Mouse (Mus musculus) hindbrain, embryonic 11.5 days (tissue): ENCODE measurements at regions not wholly inside any gene's neighbourhood (a gene's known extent, or its start where the extent isn't known, plus 50 kb on each side); places are given as distances from the start of the nearest gene placed in this dataset.

Experiments used
- ATAC-seq: fragments of 200-750 bp; cut with Nextera tagmentation; 2 replicates; pipeline ENCODE4 v1.8.0; 2017; ENCODE audit warnings: mild to moderate bottlenecking, moderate TSS enrichment, moderate library complexity; ENCODE audit not compliant: low FRiP score
- DNase-seq: peaks from one replicate; pipeline ENCODE4 v3.0.0-alpha.2; 2015; ENCODE audit warnings: low spot score
- H3K27ac ChIP-seq: fragments of 300-500 bp; sonication (generic); 2 replicates; pipeline ENCODE4 v1.5.1; 2014; ENCODE audit warnings: mild to moderate bottlenecking, low read depth, low read length
- H3K27me3 ChIP-seq: fragments of 300-500 bp; sonication (generic); 2 replicates; pipeline ENCODE4 v1.6.1; 2014; ENCODE audit warnings: mild to moderate bottlenecking, low read length, moderate library complexity, mixed read lengths; ENCODE audit not compliant: control insufficient read depth, insufficient read depth
- H3K36me3 ChIP-seq: fragments of 300-500 bp; sonication (generic); 2 replicates; pipeline ENCODE4 v1.6.1; 2014; ENCODE audit warnings: mild to moderate bottlenecking, low read length, moderate library complexity, mixed read lengths; ENCODE audit not compliant: control insufficient read depth, insufficient read depth
- H3K4me1 ChIP-seq: fragments of 300-500 bp; sonication (generic); replicated peaks from 2 replicates; pipeline ENCODE4 v1.6.1; 2014; ENCODE audit warnings: low read length, mixed read lengths; ENCODE audit not compliant: control insufficient read depth, insufficient read depth
- H3K4me2 ChIP-seq: fragments of 300-500 bp; sonication (generic); replicated peaks from 2 replicates; pipeline ENCODE4 v1.6.1; 2014; ENCODE audit warnings: mild to moderate bottlenecking, low read depth, low read length
- H3K4me3 ChIP-seq: fragments of 300-500 bp; sonication (generic); 2 replicates; pipeline ENCODE4 v1.5.1; 2014; ENCODE audit warnings: low read depth, low read length
- H3K9ac ChIP-seq: fragments of 300-500 bp; sonication (generic); 2 replicates; pipeline ENCODE4 v1.6.1; 2014; ENCODE audit warnings: low read depth, low read length
- H3K9me3 ChIP-seq: fragments of 300-500 bp; sonication (generic); 2 replicates; pipeline ENCODE4 v1.6.1; 2016; ENCODE audit warnings: low read length; ENCODE audit not compliant: control insufficient read depth
- WGBS: fragments of 180-500 bp; shearing (Covaris S2); extraction: QIAGEN DNeasy Blood & Tissue Kit; methylation state at CpG from one replicate; pipeline ENCODE4 v1.1.7; 2014; 5-methylcytosine and 5-hydroxymethylcytosine counted together

- Histone ChIP-seq H3K4me2 (no peak overlapping the region), H3K27ac (no peak overlapping the region), H3K27me3 (peaks cover 6% of the 10 kb centered on the region; the same call in 1 of the 2 replicates), H3K4me3 (no peak overlapping the region), H3K9me3 (no peaks in the 10 kb centered on the region), H3K9ac (no peak overlapping the region), H3K36me3 (no peaks in the 10 kb centered on the region), H3K4me1 (peaks cover 7% of the 10 kb centered on the region)
- DNase-seq: no peak
- ATAC-seq: no peak
- WGBS: 64% methylated on average over 6 of the region's 6 CpGs
These were observed 143.9 kb upstream of the Tle3 start for GRCm38 (mm10) chr9:61228230-61228631.

- peaks cover 7% of the 10 kb centered on the region for H3K4me1 ChIP-seq
- DNase-seq (no peak), ATAC-seq (no peak)
- H3K36me3 ChIP-seq: no peaks in the 10 kb centered on the region
- H3K27ac ChIP-seq: no peak overlapping the region
- H3K27me3 ChIP-seq: peaks cover 8% of the 10 kb centered on the region; the same call in 1 of the 2 replicates
- H3K9me3 ChIP-seq: no peaks in the 10 kb centered on the region
- no peak overlapping the region for H3K4me2 ChIP-seq
- no peak overlapping the region for H3K9ac ChIP-seq
- H3K4me3 ChIP-seq: no peak overlapping the region
- 76% methylated on average over 4 of the region's 4 CpGs for WGBS
These were observed 141.9 kb upstream of the Tle3 start for GRCm38 (mm10) chr9:61230306-61230705.

GRCm38 (mm10) chr9:61232630-61233029 is 139.5 kb upstream of the Tle3 start:
- Histone ChIP-seq H3K4me2 (no peak overlapping the region), H3K4me3 (no peak overlapping the region), H3K9ac (no peak overlapping the region), H3K36me3 (no peaks in the 10 kb centered on the region), H3K4me1 (peaks cover 11% of the 10 kb centered on the region), H3K27ac (no peak overlapping the region), H3K27me3 (peaks cover 8% of the 10 kb centered on the region; the same call in 1 of the 2 replicates), H3K9me3 (no peaks in the 10 kb centered on the region)
- WGBS: 84% methylated on average over 7 of the region's 7 CpGs
- no peak for ATAC-seq
- DNase-seq: no peak

- peaks cover 8% of the 10 kb centered on the region for H3K4me1 ChIP-seq
- 80% methylated on average over 2 of the region's 2 CpGs for WGBS
- no peak overlapping the region for H3K4me3 ChIP-seq
These were observed 138.9 kb upstream of the Tle3 start for GRCm38 (mm10) chr9:61233251-61233650.

GRCm38 (mm10) chr9:61235653-61236610 is 136.2 kb upstream of the Tle3 start:
- no peak overlapping the region for H3K4me2 ChIP-seq
- peaks cover 8% of the 10 kb centered on the region for H3K27me3 ChIP-seq
- peak; percentile 81 for ATAC-seq
- H3K4me1 ChIP-seq: peaks cover 21% of the 10 kb centered on the region
- H3K36me3 ChIP-seq: no peaks in the 10 kb centered on the region
- DNase-seq: no peak
- WGBS: 27% methylated on average over 17 of the region's 17 CpGs
- no peak overlapping the region for H3K9ac ChIP-seq
- no peak overlapping the region for H3K27ac ChIP-seq
- no peaks in the 10 kb centered on the region for H3K9me3 ChIP-seq
- H3K4me3 ChIP-seq: no peak overlapping the region

More at GRCm38 (mm10) chr9:61233251-61233650, 138.9 kb upstream of the Tle3 start:
- Histone ChIP-seq H3K9ac (no peak overlapping the region), H3K27ac (no peak overlapping the region), H3K9me3 (no peaks in the 10 kb centered on the region), H3K4me2 (no peak overlapping the region), H3K27me3 (peaks cover 8% of the 10 kb centered on the region; the same call in 1 of the 2 replicates), H3K36me3 (no peaks in the 10 kb centered on the region)
- ATAC-seq (no peak), DNase-seq (no peak)

GRCm38 (mm10) chr9:61238687-61239250 is 133.4 kb upstream of the Tle3 start:
- Histone ChIP-seq H3K4me3 (no peak overlapping the region), H3K4me2 (no peak overlapping the region), H3K4me1 (peaks cover 21% of the 10 kb centered on the region), H3K27ac (0 out of 2 replicates have a peak overlapping the region, but pooled peaks have one; percentile 3), H3K36me3 (no peaks in the 10 kb centered on the region), H3K9me3 (no peaks in the 10 kb centered on the region), H3K27me3 (no peaks in the 10 kb centered on the region; the same call in 1 of the 2 replicates), H3K9ac (no peak overlapping the region; the same call in 1 of the 2 replicates)
- WGBS: 43% methylated on average over 4 of the region's 4 CpGs
- no peak for DNase-seq
- no peak for ATAC-seq

- Histone ChIP-seq H3K27ac (0 out of 2 replicates have a peak overlapping the region, but pooled peaks have one; percentile 3), H3K36me3 (no peaks in the 10 kb centered on the region), H3K4me1 (peaks cover 21% of the 10 kb centered on the region)
These were observed 132.8 kb upstream of the Tle3 start for GRCm38 (mm10) chr9:61239328-61239727.

GRCm38 (mm10) chr9:61241442-61241841 is 130.7 kb upstream of the Tle3 start:
- Histone ChIP-seq H3K36me3 (no peaks in the 10 kb centered on the region), H3K27ac (no peak overlapping the region), H3K27me3 (no peaks in the 10 kb centered on the region; the same call in 1 of the 2 replicates), H3K9ac (no peak overlapping the region), H3K4me2 (no peak overlapping the region), H3K9me3 (no peaks in the 10 kb centered on the region), H3K4me1 (peaks cover 17% of the 10 kb centered on the region), H3K4me3 (no peak overlapping the region)
- DNase-seq (no peak), ATAC-seq (0 out of 2 replicates have a peak, but pooled peaks have one; percentile 56)
- WGBS: 27% methylated on average over 8 of the region's 8 CpGs

More at GRCm38 (mm10) chr9:61239328-61239727, 132.8 kb upstream of the Tle3 start:
- Histone ChIP-seq H3K4me2 (no peak overlapping the region), H3K9me3 (no peaks in the 10 kb centered on the region), H3K27me3 (no peaks in the 10 kb centered on the region; the same call in 1 of the 2 replicates), H3K9ac (no peak overlapping the region; the same call in 1 of the 2 replicates), H3K4me3 (no peak overlapping the region)
- DNase-seq (no peak), ATAC-seq (no peak)
- WGBS: 50% methylated on average over 4 of the region's 4 CpGs
